Mouse (Mus musculus) c-Kit-positive CD71-negative TER-119-negative erythroid progenitor cells, embryonic 14.5 days (primary cell): ENCODE results near the gene Ciz1.

Source experiments
- DNase-seq: peaks from one replicate; pipeline ENCODE4 v3.0.0-alpha.2; 2013; ENCODE audit warnings: low read depth

Gene Ciz1

DNA sequence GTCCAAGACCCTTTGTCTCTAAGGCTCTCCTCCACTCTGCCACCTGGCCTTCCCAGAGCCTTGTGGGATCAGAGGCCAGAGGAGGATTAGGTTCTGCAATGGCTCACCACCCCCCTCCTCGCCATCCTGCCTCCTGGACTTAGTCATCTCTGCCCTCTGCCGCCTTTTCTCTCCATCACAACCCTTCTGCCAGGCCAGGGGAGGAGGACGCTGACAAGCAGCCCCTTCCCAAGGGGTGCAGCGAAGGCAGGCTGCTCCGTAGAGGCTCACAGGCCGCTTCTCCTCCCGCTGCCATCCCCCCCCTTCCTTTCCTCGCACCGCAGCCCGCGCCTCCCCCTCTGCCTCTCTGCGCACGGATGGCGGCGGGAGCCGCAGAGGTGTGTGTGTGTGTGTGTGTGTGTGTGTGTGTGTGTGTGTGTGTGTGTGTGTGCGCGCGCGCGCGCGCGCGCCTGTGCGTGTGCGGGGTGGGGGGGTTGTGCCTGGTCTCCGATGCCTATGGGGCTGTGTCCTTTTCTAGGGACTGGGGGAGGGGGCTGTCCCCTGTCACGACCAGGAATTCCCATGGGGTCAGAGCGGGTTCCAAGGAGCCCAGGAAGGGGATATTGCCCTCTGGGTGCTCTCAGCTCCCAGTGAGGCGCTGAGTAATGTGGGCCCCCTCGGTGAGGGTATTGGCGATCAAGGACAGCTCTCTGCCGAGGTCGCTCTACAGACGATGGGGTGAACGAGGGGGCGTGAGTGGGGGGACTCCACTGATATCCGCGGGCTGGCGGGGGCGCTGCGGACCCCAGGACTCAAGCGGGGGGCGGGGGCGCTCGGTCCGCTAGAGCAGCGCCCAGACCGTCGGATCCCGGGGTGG is at the start of gene Ciz1:
Gene Ciz1 (plus strand): TSS at position 177 of the 856 bp plus-strand sequence.
- no peak for DNase-seq

DNA sequence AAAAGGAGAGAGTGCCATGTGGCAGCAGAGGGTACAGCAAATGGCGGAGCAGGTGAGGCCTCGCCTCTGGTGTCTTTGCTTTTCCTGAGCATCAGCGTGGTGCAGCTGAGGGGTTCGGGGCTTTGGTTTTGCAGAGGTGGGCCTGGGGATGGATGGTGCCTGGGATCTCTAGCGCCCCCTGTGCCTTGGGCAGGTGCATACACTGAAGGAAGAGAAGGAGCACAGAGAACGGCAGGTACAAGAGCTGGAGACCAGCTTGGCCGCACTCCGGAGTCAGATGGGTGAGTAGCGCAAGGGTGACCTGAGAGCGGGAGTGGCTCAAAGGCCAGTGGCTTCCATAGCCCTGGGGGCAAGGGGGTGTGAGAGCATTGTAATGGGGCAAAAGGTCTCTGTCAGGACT is 49.2 kb upstream of the Ciz1 start:
- no peak for DNase-seq

DNA sequence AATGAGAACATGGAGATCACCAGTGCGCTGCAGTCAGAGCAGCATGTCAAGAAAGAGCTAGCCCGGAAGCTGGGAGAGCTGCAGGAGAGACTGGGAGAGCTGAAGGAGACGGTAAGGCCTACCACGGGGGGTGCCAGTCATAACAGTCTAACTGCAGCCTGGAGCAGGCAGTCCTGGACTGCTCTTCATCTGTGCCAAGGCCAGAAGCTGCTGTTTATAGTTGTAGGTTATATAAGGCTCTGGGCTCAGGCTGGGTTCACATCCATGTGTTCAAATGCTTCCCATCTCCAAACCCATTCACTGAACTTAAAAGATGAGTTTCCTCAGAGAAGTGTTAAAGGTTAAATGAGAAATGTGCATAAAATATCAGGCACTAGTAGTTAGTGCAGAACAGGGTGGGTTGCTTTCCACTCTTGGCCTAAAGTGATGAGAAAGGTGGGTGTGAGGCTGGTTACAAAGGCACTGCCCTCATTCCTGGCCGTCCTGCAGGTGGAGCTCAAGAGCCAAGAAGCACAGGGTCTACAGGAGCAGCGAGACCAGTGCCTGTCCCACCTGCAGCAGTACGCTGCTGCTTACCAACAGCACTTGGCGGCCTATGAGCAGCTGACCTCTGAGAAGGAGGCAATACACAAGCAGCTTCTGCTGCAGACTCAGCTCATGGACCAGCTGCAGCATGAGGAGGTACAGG is 47.8 kb upstream of the Ciz1 start:
- peak; percentile 45 for DNase-seq

DNA sequence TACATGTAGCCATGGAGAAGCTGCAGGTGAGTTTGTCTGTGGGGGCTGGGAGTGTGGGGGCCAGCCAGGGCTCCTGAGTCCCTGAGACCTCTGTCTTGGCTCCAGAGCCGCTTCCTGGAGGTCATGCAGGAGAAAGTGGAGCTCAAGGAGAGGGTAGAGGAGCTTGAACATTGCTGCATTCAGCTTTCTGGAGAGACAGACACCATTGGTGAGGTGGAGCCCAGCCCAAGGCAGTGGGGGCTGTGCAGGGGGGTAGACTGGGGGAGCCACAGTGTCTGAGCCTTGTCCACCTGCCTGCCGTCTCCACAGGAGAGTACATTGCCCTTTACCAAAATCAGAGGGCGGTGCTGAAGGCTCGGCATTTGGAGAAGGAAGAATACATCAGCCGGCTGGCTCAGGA is 46.5 kb upstream of the Ciz1 start:
- DNase-seq = no peak

DNA sequence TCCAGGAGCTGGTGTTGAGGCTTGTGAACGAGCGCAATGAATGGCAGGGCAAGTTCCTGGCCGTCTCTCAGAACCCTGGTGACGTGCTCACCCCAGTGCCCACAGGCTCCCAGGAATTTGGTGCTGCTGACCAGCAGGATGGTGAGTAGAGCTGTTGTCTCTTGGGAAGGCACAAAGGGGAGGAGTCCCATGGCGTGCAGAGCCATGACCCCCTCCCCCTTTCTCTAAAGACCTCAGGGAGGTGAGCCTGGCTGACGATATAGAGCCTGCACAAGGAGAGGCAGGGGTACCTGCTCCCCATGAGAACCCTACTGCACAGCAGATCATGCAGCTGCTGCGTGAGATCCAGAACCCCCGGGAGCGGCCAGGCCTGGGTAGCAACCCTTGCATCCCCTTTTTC is 46.0 kb upstream of the Ciz1 start:
- DNase-seq = no peak

DNA sequence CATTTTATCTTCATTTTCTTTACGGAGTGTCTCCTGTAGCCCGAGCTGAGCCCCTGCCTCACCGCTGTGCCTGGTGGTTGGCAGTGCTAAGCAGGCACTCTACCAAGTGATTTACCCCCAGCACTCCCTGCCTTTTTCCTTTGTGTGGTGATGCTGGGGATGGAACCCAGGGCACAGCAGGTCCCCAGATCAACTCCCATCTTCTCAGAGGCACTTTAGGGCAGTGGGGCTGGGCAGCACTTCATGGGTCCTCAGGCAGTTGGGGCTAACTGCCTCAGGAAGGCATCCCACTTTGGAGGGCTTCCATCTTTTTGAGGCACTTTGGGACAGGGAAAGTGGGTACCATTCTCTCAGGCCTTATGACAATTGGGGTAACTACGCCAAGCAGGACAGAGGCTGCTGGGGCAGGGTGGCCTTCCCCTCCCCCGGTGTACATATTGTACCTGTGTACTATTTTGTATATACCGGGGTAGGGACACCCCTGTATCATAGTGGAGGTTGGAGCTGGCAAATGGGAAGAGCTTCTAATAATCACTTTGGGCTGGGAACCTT is 44.8 kb upstream of the Ciz1 start:
- DNase-seq = no peak

DNA sequence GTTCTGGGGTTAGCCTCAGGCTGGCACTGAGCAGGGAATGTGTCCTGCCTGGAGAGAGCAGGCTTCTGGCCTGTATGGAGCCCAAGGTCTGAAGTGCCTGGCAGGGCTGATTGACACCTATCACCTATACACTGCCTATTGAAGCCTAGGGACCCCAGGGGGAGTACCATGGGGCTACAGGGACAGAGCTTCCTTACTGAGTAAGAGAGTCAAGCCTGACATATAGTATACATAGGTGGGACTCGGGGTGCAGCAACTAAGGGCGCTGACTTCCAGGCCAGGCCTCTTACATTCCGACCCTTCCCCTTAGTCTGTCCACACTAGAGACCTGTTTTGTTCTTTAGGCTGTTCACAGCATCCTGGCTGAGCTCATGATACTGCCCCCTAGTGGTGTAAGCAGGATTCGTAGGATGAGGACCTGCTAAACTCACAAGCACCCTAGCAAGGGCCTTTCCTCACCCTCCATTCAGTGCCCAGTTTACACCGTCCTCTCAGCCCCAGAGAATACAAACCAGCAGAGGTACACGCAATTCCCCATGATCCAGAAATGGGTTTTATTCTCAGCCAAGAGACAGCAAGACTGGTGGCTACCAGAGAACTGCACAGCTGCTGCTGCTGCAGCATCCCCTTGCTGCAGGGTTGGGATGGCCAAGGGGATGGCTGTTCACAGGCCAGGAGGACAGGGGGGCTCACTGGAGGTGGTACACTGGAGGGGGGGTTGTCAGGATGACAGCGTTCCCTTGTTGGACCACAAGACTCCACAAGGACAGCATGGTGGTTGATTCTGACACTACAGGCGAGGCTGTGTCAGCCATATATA is 44.0 kb upstream of the Ciz1 start:
- DNase-seq = peak; percentile 46

DNA sequence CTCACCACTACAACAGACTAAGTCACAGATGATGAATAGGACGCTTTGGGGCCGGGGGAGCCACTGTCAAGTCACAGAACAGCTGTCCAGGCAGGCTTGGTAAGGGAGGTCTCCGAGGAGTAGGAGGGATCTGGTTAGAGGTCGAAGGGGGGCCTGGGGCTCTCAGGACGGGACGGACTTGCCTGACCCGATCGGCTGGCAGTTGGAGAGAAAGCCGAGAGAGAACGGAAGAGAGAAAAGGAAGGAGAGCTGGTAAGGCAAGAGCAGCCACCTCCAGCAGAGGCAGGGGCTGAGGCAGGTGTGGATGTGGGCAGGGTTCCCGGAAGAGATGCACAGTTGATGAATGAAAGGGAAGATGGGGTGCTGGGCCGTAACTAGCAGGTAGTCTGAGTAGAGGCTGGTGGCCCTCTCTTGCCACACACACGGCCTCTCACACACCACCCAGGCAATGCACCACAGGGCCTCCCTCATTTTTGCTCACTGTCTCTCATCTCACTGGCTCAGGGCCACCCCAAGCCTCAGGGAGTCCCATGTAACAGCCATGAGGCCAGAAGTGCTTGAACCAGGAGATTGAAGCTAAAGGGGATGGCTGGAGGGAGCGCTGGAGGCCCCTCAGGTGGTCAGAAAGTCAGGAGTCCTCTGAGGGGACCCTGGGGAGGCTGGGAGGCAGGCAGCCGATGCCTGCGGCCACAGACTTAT is 43.1 kb upstream of the Ciz1 start:
- no peak for DNase-seq

DNA sequence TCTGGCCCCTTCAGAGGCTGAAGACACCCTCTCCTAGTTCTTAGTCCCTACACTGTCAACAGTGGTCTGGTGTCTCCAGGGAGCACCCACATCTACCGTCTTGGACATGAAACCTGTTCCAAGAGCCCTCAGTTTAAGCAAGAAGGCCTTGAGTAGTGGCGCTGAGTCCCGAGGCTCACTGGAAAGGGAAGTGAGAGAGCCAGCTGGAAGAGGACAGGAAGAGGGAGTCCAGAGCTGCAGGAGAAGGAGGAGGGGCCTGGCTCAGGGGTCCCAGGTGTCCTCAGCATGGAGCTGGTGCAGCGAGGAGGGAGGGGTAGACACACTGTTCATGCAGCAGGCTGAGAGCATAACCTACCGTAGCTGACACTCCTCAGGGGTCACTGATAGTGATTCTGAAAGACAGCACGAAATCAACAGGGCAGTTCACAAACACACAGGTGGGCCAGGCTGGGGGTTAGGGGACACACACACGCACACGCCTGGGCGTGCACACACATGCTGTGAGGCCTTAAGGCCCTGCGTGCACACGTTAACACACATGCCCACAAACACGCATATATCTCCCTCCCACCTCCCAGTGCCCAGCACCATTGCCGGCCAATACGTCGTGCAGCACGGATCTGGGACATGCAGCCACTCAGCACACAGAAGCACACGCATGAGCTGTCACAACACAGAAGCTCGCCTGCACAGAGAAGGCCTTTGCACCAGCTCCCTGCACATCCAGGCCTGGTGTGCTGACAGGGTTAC is 41.9 kb upstream of the Ciz1 start:
- DNase-seq = no peak

DNA sequence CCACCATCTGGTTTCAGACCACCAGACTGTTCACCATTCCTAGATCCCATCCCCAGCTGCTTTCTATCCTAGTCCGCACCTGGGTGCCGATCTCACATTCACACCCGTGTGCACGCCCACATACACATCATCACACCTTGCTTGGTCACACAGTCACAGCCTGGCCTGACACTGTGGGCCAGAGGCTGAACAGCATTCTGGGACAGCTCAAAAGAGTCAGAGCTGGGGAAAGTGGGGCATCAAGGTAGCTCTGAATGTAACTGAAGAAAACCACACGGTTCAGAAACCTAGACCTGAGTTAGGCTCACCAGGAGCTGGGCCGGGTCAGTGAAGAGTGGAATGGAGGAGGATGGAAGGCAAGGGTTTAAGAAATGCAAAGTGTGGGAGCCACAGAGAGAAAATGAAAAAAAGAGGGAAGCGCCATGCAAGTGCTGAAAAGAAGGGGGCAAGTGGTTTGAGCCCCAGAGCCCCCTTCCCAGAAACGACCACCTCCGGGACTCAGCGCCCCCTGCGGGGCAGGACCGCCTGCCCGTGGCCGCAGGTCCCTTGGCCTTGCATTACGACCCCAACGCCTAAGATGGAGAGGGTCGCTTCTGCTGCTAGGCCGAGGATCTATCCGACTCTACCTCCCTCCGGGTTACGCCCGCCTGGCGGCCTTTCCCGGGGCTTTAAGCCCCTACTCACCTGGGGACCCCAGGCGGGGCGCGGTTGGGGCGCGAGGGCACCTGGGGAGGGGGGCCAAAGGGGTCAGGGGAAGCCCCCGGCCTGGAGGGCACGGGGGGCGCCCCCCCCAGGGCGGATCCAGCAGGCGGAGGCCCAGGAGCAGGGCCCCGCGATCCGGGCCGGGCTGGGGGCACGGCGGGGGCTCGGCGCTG is 40.4 kb upstream of the Ciz1 start:
- DNase-seq = no peak

DNA sequence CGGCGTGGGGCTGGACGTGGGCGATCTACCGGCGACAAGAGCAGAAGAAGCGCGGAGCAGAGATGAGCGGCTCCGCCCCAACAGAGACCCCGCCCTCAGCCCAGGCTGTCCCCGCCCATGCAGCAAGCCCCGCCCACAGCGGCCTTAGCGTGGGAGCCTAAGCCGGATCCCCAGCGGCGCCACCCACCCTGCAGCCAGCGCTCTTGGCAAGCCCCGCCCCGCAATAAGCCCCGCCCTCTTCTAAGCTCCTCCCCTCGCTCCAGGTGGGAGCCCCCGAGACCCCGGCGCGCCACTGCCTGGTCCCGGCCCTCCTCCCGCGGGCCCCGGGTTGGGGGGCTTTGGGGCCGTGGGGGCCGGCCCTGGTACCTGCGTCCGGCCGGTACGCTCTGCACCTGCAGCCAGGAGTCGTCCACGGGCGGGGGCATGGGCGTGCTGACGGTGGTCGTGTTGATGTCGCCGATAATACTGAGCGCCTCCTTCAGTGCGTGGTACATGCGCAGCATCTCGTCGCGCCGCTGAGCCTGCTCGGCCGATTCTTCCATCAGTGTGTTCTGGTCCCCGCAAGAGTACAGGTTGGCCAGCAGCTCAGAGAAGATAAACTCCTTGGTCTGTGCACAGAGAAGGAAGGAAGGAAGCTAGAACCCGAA is 39.7 kb upstream of the Ciz1 start:
- DNase-seq = peak; percentile 72

DNA sequence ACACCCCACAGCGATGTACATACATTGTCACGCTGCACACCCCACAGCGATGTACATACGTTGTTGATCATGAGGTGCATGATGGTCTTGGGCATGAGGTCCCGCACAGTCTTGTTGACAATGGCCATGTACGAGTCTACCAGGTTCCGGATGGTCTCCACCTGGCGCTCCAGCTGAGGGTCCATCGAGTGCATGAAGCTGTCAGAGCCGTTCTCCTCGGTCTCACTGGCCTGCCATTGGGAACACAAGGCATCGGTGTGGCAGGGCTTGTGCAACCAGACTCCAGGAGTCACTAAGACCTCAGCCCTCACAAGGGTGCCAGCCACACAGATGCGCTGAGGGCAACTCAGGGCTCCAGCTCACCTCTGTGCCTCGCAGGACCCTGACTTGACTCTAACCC is 37.3 kb upstream of the Ciz1 start:
- no peak for DNase-seq

DNA sequence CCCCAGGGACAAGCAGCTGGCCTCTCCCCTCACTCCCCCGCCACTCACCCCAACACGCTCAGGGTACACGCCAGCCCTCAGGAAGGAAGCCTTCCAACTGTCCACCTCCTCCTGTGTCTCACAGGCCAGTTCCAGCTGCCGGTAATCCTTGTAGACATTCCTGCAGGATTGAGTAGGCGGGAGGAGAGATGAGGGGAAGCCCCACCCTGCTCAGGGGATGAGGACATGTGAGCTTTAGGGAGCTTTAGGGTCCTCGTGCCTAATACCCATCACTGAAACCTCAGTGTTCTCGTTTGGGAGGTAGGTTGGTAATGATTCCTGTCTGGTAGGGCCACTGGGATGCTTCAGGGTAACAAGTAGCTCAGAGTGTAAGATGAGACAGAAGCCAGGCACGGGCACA is 36.4 kb upstream of the Ciz1 start:
- DNase-seq = no peak

DNA sequence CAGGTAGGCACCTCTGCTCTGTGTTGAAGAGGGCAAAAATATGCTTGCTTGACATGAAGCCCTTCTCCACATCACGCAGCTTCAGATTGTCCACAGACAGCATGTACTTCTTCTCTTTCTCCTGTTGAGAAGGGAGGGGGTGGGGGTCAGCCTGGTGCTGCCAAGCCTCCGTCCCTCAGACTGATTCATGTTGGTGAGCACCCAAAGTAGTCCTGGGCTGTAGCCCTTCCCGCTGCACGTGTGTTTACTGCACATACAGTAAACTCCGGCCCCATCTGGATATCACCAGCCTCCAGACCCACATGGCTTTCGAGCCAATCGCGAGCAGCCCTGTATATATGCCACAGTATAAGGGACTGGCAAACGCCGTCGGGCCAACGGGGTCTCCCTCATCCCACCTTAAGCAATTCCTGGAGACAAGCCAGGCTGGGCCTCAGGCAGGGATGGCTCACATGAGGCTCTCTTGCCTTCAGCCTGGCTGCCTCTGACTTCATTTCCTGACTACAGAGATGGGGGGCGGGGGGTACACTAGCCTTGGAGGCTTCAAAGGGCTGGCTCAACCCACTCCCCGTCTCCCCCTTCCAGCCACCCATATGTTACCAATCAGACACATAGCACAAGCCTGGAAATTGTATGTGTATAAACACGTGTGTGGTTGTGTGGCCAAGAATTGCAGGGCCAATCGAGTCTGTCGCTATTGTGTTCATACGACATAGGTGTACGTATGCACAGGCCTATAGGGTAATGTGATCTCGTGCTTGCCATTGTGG is 35.1 kb upstream of the Ciz1 start:
- DNase-seq = no peak

DNA sequence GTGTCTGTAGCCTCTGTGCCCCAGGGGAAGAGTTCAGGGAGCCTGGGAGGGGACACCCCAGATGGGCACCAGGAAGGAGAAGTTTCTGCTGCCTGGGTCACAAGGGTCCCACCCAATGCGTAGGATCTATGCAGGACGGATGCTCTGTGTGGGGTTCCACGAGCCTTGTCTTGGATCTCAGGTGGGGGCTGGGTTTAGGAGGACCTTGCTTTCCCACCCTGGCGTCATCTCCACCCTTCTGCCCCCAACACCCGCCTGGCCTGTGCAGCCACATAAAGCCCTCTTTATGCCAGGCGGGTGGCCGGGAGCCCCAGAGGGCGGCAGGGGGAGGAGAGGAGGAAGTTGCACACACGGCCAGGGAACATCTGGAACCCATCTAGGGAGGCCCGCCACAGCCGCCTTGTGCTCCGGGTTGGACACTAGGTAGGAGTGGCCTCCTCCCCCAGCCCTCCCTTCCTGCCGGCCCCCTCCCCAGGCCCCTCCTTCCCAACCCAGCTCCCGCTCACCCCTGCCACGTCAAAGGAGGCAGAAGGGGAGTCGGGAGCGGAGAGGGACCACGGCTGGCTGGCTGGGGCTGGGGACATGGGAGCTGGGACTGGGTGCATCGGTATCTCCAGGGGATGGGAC is 34.2 kb upstream of the Ciz1 start:
- DNase-seq = no peak

DNA sequence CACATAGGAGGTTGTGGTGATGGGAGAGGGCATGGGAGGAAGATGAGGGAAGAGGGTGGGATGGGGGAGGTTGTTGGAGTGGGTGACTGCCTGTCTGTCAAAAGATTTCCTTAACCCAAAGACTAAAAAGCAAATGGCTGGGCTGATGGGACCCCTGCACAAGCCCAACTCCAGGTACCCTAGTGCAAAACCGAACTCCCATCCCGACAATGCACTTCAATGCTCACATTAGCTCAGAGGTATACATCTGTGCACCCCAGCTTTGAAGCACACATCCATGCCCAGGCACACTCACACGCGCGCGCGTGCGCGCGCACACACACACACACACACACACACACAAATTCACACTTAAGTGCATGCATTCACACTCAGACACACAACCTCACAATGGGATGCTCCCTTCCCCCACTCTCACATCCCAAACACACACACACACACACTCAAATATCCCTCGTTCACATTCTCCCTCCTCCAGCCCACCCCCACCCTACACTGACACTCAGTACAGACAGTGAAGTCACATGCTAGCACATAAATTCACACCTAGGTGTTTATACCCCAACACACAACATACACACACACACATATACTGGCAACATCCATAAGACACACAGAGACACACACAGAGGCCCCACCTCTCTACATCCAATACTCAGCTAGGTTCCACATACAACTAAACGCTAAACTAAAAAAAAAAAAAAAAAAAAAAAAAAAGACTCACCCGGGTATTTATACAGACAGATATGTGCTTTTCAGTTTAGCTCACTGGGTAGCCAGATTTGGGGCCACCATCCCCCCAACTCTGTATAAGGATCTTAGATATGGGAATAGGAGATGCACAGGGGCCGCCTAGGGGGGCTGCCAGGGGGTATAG is 33.2 kb upstream of the Ciz1 start:
- DNase-seq = no peak
